Mouse (Mus musculus) thymus, adult 2 months (tissue): ENCODE results near the gene Lyzl6.
A peak's percentile ranks its signal among the peaks of the same experiment; 100 is the strongest.
"Not testable (repeated sequence)": the region's sequence is repeated elsewhere in the genome, so short reads cannot be mapped to it uniquely, and the experiment has no call there.

Experiments used
- CTCF ChIP-seq: fragments of 200-500 bp; IDR thresholded peaks from 2 replicates; pipeline ENCODE4 v1.5.1; 2012; ENCODE audit warnings: mild to moderate bottlenecking, control low read depth, low read length, moderate library complexity, borderline replicate concordance; ENCODE audit not compliant: control insufficient read depth, poor library complexity, insufficient read depth; ENCODE audit errors: extremely low read depth
- POLR2A ChIP-seq: fragments of 200-500 bp; IDR thresholded peaks from 2 replicates; pipeline ENCODE4 v1.6.1; 2012; ENCODE audit warnings: mild to moderate bottlenecking, low read length, control low read depth, moderate library complexity; ENCODE audit not compliant: control insufficient read depth, poor library complexity, insufficient read depth; ENCODE audit errors: extremely low read depth

DNA sequence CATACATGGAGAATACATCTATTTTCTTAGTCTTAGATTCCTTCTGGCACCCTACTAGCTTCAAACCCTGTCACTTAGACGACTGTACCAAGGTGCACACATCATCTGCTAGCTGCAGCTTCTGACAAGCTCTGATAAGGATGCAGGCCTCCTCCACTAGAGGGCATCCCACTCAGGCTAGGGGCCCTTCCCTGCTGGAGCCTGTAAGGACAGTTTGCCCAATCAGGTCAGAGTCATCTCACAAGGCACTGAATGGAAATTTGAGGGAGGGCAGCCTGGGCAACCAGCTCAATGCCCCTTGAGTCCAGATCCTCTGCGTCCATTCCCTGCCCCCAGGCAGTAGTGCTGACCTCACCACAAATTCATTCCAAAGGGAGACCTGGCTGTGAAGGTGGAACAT lies 38.4 kb upstream of the Lyzl6 start:
- peak; percentile 50; the same call in 1 of the 2 replicates for TF ChIP-seq CTCF
- TF ChIP-seq POLR2A, result not testable (repeated sequence)
